Mouse (Mus musculus) hindbrain, embryonic 13.5 days (tissue): ENCODE results near the gene Hnrnpm. TPM values are rescaled to one million over a fixed set of nuclear protein-coding genes. Genes with fewer than 3 reads are reported as not detected.

Experiments
- ATAC-seq: fragments of 200-750 bp; cut with Nextera tagmentation; 2 replicates; pipeline ENCODE4 v1.8.0; 2017; ENCODE audit warnings: moderate TSS enrichment; ENCODE audit not compliant: low FRiP score
- H3K27ac ChIP-seq: fragments of 300-500 bp; sonication (generic); 2 replicates; pipeline ENCODE4 v1.5.1; 2015; ENCODE audit warnings: inconsistent platforms, mild to moderate bottlenecking, moderate library complexity
- H3K27me3 ChIP-seq: fragments of 300-500 bp; sonication (generic); 2 replicates; pipeline ENCODE4 v1.6.1; 2015; ENCODE audit warnings: mild to moderate bottlenecking, inconsistent platforms
- H3K36me3 ChIP-seq: fragments of 300-500 bp; sonication (generic); 2 replicates; pipeline ENCODE4 v1.6.1; 2015; ENCODE audit warnings: mild to moderate bottlenecking, inconsistent platforms
- H3K4me1 ChIP-seq: fragments of 300-500 bp; sonication (generic); replicated peaks from 2 replicates; pipeline ENCODE4 v1.6.1; 2015; ENCODE audit warnings: inconsistent platforms
- H3K4me2 ChIP-seq: fragments of 300-500 bp; sonication (generic); 2 replicates; pipeline ENCODE4 v1.6.1; 2015; ENCODE audit warnings: inconsistent platforms, mild to moderate bottlenecking, moderate library complexity
- H3K4me3 ChIP-seq: fragments of 300-500 bp; sonication (generic); 2 replicates; pipeline ENCODE4 v1.5.1; 2015; ENCODE audit warnings: mild to moderate bottlenecking, inconsistent platforms
- H3K9ac ChIP-seq: fragments of 300-500 bp; sonication (generic); 2 replicates; pipeline ENCODE4 v1.6.1; 2015; ENCODE audit warnings: mild to moderate bottlenecking, inconsistent platforms
- H3K9me3 ChIP-seq: fragments of 300-500 bp; sonication (generic); 2 replicates; pipeline ENCODE4 v1.6.1; 2016; ENCODE audit warnings: inconsistent platforms
- WGBS: fragments of 180-500 bp; shearing (Covaris S2); methylation state at CpG from one replicate; pipeline ENCODE4 v1.1.7; 2015; 5-methylcytosine and 5-hydroxymethylcytosine counted together
- polyA plus RNA-seq: library from polyadenylated mRNA; unstranded; fragments of >200 nt; fragmentation: Nextera tagmentation; extraction: Ambion mirVana; gene quantifications from 2 replicates; pipeline ENCODE4 v1.2.1, GENCODE M21; 2015

Hnrnpm gene
- polyA plus RNA-seq, 1 experiment from 2014 or later = 245 TPM

DNA sequence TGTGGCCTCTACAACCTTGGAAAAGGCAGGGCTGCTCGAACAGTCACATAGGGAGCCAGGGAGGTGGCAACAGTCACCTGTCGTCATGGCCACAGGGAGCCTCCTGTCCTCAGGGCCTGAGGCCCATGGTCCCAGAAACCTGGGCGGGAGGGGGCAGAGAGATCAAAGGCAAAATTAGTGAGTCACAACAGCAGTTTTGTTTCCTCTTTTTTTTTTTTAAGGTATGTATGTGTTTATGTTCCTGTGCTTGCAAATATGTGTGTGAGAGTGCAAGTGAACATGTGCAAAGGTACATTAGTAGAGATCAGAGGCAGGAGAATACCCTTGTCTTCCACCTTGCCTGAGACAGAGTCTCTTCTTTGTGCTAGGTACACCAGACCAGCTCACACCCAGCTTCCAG lies 23.2 kb upstream of the Hnrnpm start:
- no peaks in the 10 kb centered on the region for H3K4me1 ChIP-seq
- H3K9ac ChIP-seq = no peak overlapping the region
- no peak for ATAC-seq
- 82% methylated on average over 3 of the region's 3 CpGs for WGBS
- H3K27ac ChIP-seq = no peak overlapping the region
- H3K36me3 ChIP-seq = peaks cover 71% of the 10 kb centered on the region
- no peaks in the 10 kb centered on the region for H3K27me3 ChIP-seq
- no peaks in the 10 kb centered on the region for H3K9me3 ChIP-seq
- H3K4me3 ChIP-seq = no peak overlapping the region
- no peak overlapping the region for H3K4me2 ChIP-seq

DNA sequence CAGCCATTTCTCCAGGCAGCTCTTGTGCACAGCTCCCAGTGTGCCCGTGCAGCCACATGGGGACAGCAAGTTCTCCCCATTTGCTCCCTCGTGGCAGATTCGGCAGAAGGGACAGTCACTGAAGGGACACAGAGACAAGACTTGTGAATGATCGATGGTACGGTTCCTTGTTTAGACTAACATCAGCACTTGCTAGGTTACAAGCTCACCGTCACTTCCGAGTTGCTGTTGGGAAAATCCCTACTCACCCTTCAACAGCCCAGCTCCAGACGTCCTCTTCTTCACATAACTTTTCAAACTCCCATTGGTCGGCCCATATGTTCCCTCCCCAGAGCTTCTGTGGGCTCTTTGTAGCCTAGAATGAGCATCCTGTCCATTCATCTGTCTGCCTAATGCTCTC lies 16.4 kb upstream of the Hnrnpm start:
- H3K36me3 ChIP-seq = peaks cover 75% of the 10 kb centered on the region
- H3K4me2 ChIP-seq = no peak overlapping the region

DNA sequence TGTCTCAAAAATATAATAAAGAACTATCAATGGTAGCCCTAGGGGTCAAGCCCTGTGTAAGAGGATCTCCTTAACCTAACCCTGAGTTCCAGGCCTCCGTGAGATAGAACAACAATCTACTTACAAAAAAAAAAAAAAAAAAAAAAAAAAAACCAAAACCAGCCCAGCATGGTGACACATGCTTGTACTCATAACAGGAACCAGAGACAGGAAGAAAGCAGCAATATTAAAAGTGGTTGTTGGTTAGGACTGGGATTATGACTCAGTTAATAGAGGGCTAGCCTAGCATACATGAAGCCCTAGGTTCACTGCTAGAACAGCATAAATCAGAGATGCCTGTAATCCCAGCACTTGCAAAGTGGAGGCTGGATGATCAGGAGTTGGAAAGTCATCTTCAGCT lies 15.5 kb upstream of the Hnrnpm start:
- ATAC-seq = no peak
- Histone ChIP-seq H3K4me3 (no peak overlapping the region), H3K36me3 (peaks cover 77% of the 10 kb centered on the region), H3K4me1 (no peaks in the 10 kb centered on the region), H3K27ac (no peak overlapping the region), H3K27me3 (no peaks in the 10 kb centered on the region), H3K4me2 (no peak overlapping the region), H3K9ac (no peak overlapping the region), H3K9me3 (no peaks in the 10 kb centered on the region)
- 81% methylated on average over 1 of the region's 1 CpGs for WGBS

More for the DNA sequence above, 16.4 kb upstream of the Hnrnpm start:
- H3K4me3 ChIP-seq = no peak overlapping the region
- no peak for ATAC-seq
- no peaks in the 10 kb centered on the region for H3K27me3 ChIP-seq
- no peak overlapping the region for H3K9ac ChIP-seq
- no peak overlapping the region for H3K27ac ChIP-seq
- no peaks in the 10 kb centered on the region for H3K9me3 ChIP-seq
- 91% methylated on average over 9 of the region's 9 CpGs for WGBS
- H3K4me1 ChIP-seq = no peaks in the 10 kb centered on the region

DNA sequence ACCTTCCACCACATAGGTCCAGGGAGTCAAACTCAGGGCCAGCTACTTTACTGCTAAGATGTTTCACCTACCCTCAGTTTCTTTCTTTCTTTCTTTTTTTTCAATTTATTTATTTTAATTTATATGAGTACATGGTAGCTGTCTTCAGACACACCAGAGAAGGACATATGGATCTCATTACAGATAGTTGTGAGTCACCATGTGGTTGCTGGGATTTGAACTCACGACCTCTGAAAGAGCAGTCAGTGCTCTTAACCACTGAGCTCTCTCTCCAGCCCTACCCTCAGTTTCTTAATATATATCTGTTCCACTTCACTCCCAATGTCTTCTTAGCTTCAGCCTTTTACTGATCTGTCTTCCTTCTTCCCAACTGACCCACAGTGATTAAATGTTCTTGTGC lies 8.8 kb upstream of the Hnrnpm start:
- Histone ChIP-seq H3K36me3 (peaks cover 77% of the 10 kb centered on the region), H3K4me1 (no peaks in the 10 kb centered on the region)

DNA sequence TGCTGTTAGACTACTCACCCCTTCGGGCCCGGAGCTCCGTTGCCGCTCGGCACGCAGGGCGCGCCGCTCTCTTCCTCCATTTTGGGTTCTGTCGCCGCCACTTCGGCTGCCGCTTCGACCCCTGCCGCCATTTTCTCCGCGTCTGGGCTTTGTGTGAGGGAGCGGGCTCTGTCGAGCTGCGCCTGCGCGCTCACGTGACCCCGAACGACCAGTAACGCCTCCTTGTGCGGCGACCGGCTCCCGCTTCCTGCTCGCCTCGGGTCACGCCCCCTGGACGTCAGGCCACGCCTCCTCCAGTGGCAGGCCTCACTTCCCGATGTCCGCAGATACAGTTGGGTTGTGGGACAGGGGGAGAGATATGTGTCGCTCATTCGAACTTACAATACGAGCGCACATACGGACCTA lies 1.4 kb downstream of the Hnrnpm start:
- H3K4me1 ChIP-seq = peaks cover 46% of the 10 kb centered on the region
- no peaks in the 10 kb centered on the region for H3K27me3 ChIP-seq
- H3K9ac ChIP-seq = peak overlapping the region; percentile 93
- ATAC-seq = peak; percentile 98
- peak overlapping the region; percentile 80 for H3K4me3 ChIP-seq
- under 1% methylated on average over 42 of the region's 42 CpGs for WGBS
- peak overlapping the region; percentile 97 for H3K27ac ChIP-seq
- peak overlapping the region; percentile 99 for H3K4me2 ChIP-seq
- 0 out of 2 replicates have a peak, but pooled peaks cover 6% of the 10 kb centered on the region for H3K36me3 ChIP-seq
- H3K9me3 ChIP-seq = no peaks in the 10 kb centered on the region

More for the DNA sequence above, 8.8 kb upstream of the Hnrnpm start:
- Histone ChIP-seq H3K27ac (no peak overlapping the region), H3K27me3 (no peaks in the 10 kb centered on the region), H3K4me3 (no peak overlapping the region), H3K9ac (no peak overlapping the region), H3K9me3 (no peaks in the 10 kb centered on the region), H3K4me2 (no peak overlapping the region)
- no peak for ATAC-seq
- WGBS = 88% methylated on average over 1 of the region's 1 CpGs

DNA sequence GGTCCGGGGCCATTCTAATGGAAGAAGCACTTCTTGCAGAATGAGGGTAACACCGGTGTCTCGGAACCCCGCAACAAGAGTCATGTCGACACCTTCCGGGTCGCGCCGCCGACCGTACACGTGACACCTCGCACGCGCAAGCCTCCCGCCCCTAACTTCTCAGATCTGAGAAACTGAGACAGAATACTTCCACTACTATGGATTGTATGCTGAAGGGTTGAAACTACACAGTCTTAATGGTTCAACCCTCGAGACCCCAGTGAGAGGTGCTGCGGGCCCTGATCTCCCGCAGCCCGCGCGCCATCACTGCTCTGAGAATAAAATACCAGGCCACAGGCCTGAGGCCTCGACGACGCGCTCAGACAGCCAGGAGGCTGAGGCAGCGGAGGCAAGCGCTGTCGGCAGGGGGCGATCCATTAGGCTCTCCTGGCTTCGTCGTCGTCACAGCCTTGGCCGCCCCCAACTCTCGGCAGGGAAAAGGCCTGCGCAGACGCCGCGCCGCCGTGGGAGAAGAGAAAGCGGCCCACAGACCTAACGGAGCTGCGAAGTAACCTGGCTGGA lies 1.9 kb downstream of the Hnrnpm start:
- H3K4me2 ChIP-seq = peak overlapping the region; percentile 99
- WGBS = under 1% methylated on average over 44 of the region's 44 CpGs
- H3K27me3 ChIP-seq = no peaks in the 10 kb centered on the region
- no peaks in the 10 kb centered on the region for H3K9me3 ChIP-seq
- H3K27ac ChIP-seq = peak overlapping the region; percentile 97
- H3K36me3 ChIP-seq = 0 out of 2 replicates have a peak, but pooled peaks cover 6% of the 10 kb centered on the region
- peak; percentile 90 for ATAC-seq
- H3K9ac ChIP-seq = peak overlapping the region; percentile 93
- peak overlapping the region; percentile 80 for H3K4me3 ChIP-seq
- H3K4me1 ChIP-seq = peaks cover 46% of the 10 kb centered on the region

DNA sequence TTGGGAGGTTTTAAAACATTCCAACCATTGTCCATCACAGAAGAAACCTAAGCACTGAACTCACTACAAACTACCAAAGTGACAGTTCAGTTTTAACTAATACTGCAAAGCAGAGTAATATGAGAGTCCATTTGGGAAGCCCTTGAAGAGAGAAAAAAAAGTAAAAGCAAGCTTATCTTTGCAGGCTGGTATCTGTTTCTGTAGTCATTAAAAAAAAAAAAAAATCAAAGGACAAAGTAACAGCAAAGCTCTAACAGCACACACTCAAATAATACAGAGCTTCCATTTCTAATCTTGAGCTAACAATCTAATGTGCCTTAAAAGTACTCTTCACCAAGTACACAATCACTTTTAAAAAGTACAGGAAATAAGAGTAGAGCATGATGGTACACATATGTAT lies 4.9 kb downstream of the Hnrnpm start:
- no peaks in the 10 kb centered on the region for H3K9me3 ChIP-seq
- no peak overlapping the region for H3K4me3 ChIP-seq
- ATAC-seq = no peak
- H3K27me3 ChIP-seq = no peaks in the 10 kb centered on the region
- no peak overlapping the region for H3K9ac ChIP-seq
- H3K36me3 ChIP-seq = peaks cover 4% of the 10 kb centered on the region
- H3K4me2 ChIP-seq = peak overlapping the region; percentile 99
- H3K4me1 ChIP-seq = peaks cover 46% of the 10 kb centered on the region
- no peak overlapping the region for H3K27ac ChIP-seq

DNA sequence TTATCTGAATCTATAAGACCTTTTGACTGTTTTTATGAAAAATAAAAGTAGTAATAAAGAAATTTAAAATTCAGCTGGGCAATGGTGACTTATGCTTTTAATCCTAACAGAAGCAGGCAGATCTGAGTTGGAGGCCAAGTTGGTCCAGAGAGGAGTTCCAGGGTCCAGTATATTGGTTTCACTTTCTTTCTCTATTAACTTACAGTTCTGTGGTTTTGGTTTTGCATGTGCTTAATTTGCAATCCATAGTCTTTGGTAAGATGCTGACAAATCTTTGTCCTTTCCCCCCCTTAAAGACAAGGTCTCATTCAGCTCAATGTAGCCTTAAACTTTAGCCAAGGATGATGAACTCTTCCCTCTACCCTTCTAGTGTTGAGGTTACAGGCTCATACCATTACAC lies 7.9 kb downstream of the Hnrnpm start:
- H3K4me3 ChIP-seq = no peak overlapping the region
- no peaks in the 10 kb centered on the region for H3K27me3 ChIP-seq
- peaks cover 15% of the 10 kb centered on the region for H3K36me3 ChIP-seq
- ATAC-seq = no peak
- H3K9ac ChIP-seq = no peak overlapping the region
- no peak overlapping the region for H3K27ac ChIP-seq
- H3K4me2 ChIP-seq = no peak overlapping the region
- H3K4me1 ChIP-seq = peaks cover 36% of the 10 kb centered on the region
- H3K9me3 ChIP-seq = no peaks in the 10 kb centered on the region

DNA sequence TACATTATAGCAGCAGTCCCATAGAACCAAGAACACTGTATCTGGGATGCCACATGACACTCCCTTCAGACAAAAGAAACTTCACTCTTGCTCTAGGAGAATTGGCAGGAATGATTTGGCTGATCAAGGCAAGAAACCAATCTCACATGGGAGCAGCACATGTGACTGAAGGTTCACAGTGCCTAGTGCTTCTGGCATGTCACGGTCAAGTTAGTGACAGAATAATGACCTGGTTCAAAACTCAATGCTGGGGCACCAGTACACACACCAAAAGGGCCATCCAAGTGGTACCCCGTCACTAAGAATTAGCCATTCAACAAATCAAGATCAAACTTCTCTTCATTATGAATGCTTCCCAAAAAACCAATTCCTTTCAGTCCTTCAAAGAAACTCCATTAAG lies 10.6 kb downstream of the Hnrnpm start:
- Histone ChIP-seq H3K36me3 (peaks cover 19% of the 10 kb centered on the region), H3K9me3 (no peaks in the 10 kb centered on the region), H3K4me1 (peaks cover 9% of the 10 kb centered on the region), H3K27ac (no peak overlapping the region), H3K4me3 (no peak overlapping the region), H3K9ac (no peak overlapping the region), H3K27me3 (no peaks in the 10 kb centered on the region), H3K4me2 (no peak overlapping the region)
- no peak for ATAC-seq
- 95% methylated on average over 2 of the region's 2 CpGs for WGBS

DNA sequence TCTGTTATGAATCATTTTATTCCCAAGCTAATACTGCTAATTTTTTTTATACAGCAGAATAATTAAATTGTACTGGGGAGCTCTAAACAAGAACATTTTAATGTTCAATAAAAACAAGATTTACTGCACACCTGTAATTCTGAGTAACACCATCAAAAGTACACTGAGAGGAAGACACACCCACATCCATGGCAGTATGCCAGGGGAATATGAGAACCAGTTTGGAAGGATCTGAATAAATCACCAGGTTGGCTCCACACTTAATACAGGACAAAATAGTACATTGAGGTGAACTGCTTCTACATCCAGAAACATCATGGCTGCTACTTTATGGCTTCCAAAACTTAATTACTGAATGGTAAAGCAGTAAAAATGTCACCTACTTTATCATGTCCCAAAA lies 11.2 kb downstream of the Hnrnpm start:
- no peak overlapping the region for H3K4me3 ChIP-seq
- H3K9me3 ChIP-seq = no peaks in the 10 kb centered on the region

DNA sequence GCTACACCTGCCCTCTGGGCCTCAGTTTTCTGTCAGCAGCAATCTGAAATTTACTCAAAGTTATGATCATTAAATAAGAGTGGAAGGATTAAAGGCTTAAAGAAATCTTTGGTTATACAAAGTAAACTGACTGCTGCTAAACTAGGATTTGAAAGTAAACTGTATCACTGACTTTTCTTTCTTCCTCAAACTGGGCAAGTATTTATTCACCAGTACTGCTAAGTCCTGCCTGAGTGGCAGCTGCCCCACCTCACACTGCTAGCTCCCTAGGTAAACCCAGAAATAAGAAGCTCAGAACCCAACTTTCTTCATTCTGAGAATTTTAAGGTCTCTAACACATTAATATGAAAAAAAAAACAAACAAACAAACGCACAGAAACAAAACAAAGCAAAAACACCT lies 12.8 kb downstream of the Hnrnpm start:
- Histone ChIP-seq H3K36me3 (peaks cover 19% of the 10 kb centered on the region), H3K4me2 (no peak overlapping the region), H3K9ac (no peak overlapping the region), H3K4me1 (peaks cover 11% of the 10 kb centered on the region), H3K27ac (no peak overlapping the region), H3K27me3 (no peaks in the 10 kb centered on the region), H3K9me3 (no peaks in the 10 kb centered on the region), H3K4me3 (no peak overlapping the region)
- WGBS = 78% methylated on average over 1 of the region's 1 CpGs
- no peak for ATAC-seq

More for the DNA sequence above, 11.2 kb downstream of the Hnrnpm start:
- no peak for ATAC-seq
- H3K36me3 ChIP-seq = peaks cover 19% of the 10 kb centered on the region
- no peaks in the 10 kb centered on the region for H3K27me3 ChIP-seq
- 0 out of 2 replicates have a peak, but pooled peaks cover 4% of the 10 kb centered on the region for H3K4me1 ChIP-seq
- H3K9ac ChIP-seq = no peak overlapping the region
- H3K27ac ChIP-seq = no peak overlapping the region
- no peak overlapping the region for H3K4me2 ChIP-seq

DNA sequence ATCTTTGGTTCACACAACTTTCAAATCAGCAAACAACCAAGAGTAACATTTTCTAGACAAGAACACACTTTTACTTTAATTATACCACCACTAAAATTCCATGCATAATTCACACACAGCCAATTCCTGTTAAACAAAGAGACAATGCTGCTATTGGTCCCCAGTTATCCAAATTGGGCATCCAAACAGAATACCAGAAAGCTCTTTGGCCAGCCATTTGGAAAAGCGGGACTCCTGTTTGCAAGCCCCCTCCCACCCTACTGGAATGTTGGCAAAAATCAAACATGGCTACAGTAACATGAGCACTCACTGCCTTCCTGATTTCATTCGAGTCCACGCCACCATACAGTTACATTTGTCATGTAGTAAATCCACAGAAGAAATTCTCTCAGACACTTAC lies 17.0 kb downstream of the Hnrnpm start:
- peaks cover 8% of the 10 kb centered on the region for H3K4me1 ChIP-seq
- no peak for ATAC-seq
- H3K4me2 ChIP-seq = no peak overlapping the region
- H3K27ac ChIP-seq = no peak overlapping the region
- H3K9me3 ChIP-seq = no peaks in the 10 kb centered on the region
- H3K36me3 ChIP-seq = peaks cover 35% of the 10 kb centered on the region
- H3K4me3 ChIP-seq = no peak overlapping the region
- no peaks in the 10 kb centered on the region for H3K27me3 ChIP-seq
- 95% methylated on average over 3 of the region's 3 CpGs for WGBS
- H3K9ac ChIP-seq = no peak overlapping the region

DNA sequence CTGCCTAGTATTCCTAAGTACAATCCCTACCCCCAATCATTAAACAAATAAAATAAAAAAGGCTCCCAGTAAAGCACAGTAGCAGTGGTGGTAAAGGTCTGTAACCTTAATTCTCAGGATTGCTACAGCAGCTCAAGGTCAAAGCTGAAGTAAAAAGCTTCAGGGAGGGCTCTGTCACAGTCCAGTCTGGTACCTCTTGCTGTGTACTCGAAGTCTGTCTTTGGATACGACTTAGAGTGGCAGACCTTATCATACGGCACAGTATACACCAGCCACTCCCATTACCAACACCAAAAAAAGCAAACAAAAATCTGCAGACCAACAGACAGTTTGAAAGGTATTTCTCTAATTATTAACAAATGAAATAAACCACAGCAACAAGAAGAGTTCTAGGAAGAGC lies 19.8 kb downstream of the Hnrnpm start:
- no peaks in the 10 kb centered on the region for H3K27me3 ChIP-seq
- H3K27ac ChIP-seq = no peak overlapping the region
- no peak for ATAC-seq
- no peaks in the 10 kb centered on the region for H3K9me3 ChIP-seq
- 89% methylated on average over 3 of the region's 3 CpGs for WGBS
- H3K9ac ChIP-seq = no peak overlapping the region
- no peak overlapping the region for H3K4me2 ChIP-seq
- peaks cover 50% of the 10 kb centered on the region for H3K36me3 ChIP-seq
- H3K4me3 ChIP-seq = no peak overlapping the region
- H3K4me1 ChIP-seq = peaks cover 8% of the 10 kb centered on the region
